Mouse (Mus musculus) urinary bladder, adult 18-20 months (tissue): ENCODE results near the gene Ecsit.

Experiments
- DNase-seq, 2 experiments: peaks; one replicate each; pipeline ENCODE4 v3.0.0; 2022; ENCODE audit warnings: low spot score in 2 of 2, mixed read lengths in 2 of 2

The Ecsit gene

DNA sequence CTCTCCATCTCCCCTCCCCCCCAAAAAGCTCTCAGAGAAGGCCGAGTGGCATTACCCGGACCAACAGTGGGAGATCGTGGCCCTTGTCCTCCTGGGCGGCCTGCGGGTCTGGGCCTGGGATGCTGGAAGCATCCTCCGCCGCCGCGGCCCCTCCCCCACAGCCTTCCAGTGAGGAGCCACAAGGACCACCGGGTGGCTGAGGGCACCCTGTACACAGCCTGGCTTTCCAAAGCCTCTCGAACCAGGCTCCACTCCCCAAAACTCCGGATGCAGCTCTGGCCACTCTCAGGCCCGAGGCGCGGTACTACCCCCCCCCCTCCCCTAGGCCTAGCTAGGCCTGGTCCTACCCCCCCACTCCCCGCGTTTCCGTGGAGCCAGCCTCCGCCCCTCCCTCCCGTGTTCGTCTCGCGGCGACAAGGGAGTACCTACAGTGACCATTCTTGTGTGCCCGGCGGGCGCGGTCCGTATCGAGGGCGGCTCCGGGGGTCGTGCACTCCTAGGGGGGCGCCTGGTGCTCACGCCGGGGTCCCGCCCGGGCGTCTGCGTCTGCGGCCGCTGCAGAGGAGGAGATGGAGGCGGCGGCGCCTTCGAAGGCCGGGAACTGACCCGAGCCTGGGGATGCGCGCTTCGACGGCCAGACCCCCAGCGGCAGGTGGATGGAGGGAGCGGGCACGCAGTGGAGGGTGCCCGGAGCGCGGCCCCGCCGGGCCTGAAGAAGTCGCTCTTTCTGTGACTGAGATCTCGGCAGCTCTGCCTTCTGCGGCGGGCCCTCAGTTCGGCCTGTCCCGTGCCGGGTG is 33.9 kb downstream of the Ecsit start:
- no peak for DNase-seq

DNA sequence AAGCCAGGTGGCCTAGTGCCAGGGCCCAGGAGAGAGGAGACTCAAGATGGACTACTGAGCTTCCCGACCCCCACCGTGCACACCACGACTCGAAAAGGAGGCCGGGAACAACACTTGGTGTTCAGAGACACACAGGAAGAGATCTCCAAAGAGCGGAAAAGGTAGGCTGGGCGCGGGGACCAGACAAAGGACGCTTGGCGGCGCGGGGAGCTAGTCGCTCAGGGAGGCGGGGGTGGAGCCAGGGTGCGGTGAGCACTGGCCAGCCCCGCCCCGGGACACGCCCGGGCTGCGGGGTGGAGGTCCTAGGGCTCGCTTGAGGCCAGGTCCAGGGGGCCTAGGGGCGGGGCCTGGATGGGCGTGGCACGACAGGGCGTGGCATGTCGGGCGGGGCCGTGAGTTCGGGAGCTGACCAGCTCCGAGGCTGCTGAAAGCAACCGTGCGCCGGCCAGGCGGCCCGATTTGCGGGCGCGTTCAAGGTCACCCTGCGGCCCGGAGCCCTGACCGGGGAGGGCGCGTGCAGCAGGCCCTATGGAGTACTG is 34.8 kb downstream of the Ecsit start:
- DNase-seq = no peak

DNA sequence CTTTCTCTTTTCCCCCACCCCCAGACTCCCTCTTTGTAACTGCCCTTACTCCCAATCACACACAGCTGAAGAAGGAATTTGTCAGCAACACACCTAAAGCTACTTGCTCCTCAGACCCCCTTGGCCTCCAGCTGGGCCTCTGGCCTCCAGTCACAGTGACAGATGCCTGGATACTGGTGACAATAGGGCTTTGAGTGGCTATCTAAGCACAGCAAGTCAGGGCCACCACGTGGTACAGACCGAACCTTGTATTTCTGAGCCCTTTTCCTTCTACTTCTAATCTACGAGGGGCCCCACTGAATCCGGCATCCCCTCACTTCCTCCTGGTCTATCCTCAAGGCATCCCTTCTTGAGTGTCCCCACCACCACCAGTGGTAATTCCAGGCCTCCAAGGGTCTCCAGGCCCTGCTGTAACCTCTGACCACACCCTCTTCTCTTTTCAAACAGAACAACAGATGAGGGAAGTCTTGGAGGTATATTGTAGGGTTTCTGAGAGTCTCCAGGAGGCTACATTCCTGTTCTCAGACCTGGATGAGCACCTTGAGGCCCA is 35.4 kb downstream of the Ecsit start:
- DNase-seq = no peak

DNA sequence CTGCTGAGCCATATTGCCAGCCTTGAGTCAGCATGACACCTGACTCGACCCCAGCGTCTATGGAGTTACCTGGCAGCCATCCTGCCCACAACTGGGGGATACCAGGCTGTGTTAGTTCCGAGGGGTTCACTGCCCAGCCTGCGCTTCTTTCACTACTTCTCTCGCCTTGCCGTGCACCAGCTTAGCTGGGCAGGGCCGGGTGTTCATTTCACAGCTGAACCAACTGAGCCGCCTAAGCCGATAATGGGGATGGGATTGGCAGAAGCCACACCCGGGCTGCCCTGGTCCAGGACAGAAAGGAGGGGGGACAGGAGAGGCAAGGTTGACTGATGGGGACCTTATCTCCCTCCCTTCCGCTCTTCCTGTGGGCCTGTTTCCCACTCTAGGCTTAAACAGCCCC is 35.9 kb downstream of the Ecsit start:
- DNase-seq = no peak

DNA sequence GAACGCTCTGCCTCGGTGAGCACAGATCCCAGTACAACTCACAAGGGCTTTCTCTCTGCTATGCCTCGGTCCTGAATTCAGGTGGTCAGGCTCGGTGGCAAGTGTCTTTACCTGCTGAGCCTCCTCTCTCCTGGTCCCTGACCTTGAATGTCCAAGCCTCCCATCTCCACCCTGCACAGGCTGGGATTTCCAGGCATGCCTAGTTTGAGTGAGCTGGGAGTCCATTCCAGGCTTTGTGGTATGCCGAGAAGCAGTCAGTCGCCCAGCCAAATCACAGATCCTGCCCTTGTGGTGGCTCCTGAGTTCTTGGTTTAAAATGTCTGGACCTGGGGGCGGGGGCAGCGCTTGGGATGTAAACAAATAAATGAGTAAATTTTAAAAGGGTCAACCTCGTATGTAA is 37.9 kb downstream of the Ecsit start:
- no peak for DNase-seq

DNA sequence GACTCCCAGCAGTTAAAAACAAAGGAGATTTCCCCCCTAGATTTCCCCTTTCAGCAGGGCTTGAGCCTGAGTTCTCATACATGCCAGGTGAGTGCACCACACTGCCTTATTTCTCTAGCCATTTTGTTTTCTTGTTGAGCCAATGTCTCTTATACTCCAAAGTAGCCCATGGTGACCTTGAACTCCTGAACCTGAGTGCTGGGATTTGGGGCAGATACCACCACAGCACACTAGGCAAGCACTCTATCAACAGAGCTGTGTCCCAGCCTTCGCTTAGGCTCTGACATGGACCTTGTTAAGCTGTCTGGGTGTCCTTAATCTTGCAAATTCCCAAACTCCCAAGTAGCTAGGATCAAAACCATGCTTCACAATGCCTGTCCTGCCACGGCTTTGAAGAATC is 43.4 kb downstream of the Ecsit start:
- DNase-seq = no peak

DNA sequence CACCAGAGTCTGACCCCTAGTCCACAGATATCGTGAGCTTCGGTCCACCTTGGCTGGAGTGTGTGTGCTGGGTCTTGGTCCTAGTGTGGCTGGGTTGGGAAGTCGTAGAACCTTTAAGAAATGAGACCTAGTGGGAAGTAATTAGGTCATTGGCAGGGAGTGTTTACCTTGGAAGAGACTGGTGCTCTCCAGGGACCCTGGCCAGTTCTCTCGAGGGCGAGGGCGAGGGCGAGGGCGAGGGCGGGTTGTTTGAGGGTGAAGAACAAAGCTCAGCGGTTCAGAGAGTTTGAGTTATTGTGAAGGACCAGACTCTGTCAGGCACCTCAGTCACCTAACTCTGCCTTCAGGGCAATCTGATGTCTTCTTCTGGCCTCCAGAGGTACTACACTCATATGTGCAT is 47.4 kb downstream of the Ecsit start:
- DNase-seq = no peak

DNA sequence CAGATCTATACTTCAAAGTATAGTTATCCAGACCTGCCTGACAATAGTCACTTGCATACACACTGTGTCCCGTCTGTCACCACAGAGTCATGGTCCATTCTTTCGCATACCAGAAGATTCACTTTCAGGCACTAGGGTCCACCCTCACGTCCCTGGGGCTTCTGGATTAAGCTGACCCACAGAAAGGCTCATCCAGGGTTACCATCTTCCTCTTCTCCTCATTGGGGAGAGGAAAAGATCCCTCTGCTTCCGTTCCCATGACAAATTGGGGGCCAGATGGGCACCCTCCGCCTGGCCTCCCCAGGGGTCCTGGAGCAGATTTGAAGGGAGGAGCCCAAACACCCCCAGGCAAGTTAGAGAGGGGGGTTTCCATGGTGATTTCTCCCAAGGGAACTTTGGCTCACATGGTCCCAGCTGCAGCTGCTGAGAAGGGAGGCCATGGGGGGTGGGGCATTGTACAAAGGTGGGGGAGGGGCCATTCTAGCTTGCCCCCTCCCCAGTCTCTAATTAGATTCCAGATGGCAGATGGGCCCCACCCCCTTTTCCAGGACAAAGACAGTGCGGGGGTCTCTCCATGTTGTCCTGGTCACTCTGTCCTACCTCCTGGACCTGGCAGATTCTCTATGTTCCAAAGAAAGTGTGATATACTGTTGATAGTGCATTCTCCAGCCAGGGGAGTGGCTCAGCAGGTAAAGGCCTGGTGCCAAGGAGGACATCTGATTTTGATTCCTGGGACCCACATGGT is 49.8 kb downstream of the Ecsit start:
- no peak for DNase-seq

DNA sequence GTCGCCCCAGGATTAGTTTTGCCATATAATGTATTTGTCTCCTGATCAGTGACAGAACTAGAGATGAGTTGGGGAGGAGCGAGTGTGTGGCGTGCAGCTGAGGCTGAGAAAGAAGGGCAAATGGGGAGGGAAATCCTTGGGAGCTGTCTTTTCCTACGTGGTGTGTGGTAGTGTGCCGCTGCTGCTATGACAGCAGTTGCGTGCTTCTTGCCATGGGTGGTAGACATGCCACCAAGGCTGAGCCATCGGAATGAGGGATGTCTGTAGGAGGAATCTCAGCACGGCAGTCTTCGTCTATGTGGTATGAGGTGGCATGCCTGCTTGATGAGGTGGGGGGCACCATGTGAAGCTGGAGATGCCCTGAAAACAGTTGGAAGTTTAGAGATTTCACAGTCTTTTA is 54.9 kb downstream of the Ecsit start:
- DNase-seq = no peak

DNA sequence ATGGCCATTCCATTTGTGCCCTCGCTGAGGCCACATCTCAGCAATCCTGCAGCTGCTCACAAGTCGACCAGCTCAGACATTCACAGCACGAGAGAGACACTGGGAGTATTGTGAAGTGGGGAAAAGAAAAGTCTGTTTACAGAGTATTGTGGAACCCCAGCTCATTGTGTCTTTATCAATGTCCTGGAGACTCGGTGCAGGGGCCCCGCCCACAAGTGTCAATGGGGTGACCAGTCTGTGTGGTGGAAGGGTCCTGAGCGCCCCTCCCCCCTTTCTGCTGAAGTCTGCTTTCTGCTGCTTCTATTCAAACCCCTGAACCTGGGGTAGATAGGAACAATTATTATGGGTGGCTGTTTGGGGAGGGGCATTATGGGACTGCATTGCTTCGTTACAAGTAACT is 56.8 kb downstream of the Ecsit start:
- DNase-seq = no peak

DNA sequence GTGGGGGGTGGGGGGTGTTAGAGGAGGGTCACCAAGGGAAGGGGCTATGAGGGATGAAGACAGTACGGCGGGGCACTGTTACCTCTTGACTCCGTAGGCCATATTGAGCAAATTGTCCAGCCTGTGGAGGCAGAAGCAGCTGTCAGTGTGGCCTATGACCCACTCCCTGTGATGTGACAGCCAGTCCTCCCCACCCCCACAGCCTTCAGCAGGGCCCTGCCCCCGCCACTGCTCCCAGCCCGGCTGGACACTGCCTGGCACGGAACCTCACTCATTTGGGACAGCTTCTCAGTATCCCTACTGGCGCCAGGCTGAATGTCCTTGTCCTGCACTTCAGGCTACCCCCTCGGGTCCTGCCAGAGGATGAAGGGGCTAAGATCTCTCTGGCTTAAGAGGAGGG is 60.6 kb downstream of the Ecsit start:
- no peak for DNase-seq
